Mouse (Mus musculus) spleen, embryonic (tissue): Measurements from ENCODE around the gene Olfr1495.
"Not testable (repeated sequence)": the region's sequence is repeated elsewhere in the genome, so short reads cannot be mapped to it uniquely, and the experiment has no call there.

Source experiments
- CTCF ChIA-PET: fragments of 350-600 bp; sonication (Branson Sonifier 250); formaldehyde crosslinking; loops from one replicate; lab custom pipeline; 2022; lab: Charles Lee

Gene Olfr1495

DNA sequence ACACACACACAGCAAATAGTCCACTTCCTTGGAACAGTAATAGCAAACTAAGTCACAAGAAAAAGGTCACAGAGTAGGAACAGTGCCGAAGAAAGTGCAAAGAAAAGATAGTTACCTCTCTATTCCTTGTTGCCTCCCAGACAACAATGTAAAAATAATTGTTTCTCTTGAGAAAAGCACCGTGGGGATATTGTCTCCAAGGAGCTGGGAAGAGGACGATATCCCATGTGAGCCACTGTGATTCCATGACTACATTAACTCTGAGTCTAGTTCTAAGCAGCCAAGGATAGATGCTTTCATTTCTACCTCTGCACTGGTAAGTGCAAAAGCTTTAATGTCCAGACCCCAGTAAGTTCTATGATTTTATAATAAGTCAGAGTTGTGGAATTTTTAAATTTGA lies at the start of gene Olfr1495:
Gene Olfr1495, plus strand, starts transcription at position 301 of the 400 bp plus-strand sequence.
- CTCF ChIA-PET = no interaction called here

DNA sequence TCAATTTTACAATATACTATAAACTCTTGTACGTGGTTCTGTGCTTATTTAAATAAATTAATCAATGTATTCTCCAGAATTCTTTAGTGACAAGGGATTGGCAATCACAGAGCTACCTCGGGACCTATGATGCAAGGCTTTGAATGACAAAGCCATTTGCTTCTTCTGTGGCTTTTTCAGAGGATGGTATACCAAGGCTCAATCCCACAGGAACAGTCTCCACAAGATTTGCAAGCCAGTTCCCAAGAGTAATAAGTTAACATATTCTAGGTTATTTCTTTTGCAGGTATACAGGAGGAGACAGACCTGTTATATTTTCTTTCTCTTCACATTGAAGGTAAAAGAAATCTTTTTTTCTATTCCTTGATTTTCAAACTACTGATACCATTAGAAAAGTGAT lies 41.4 kb upstream of the Olfr1495 start, which contains the start of gene Olfr1493-ps1:
Gene Olfr1493-ps1, plus strand, starts transcription at position 301 of the 400 bp plus-strand sequence.
- CTCF ChIA-PET = no interaction called here

DNA sequence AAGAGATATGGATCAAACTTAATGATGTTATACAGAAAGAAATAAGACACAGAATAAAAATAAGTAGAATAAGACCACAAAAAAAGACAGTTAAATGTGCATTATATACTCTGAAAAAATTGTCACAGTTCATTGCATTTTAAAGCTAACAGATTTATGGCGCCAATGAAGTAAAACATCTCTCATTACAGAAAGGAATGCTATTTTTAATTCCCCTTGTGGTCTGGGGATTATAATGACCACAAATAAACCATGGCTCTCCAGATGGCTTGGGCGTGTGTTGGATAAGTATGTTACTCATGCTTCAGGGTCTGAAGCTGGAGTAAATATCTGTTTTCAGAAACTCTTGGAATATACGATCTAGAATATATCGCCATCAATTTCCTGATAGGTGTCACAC lies 25.0 kb upstream of the Olfr1495 start, which contains the start of gene Olfr1494:
Gene Olfr1494, plus strand, starts transcription at position 301 of the 400 bp plus-strand sequence.
- CTCF ChIA-PET = no interaction called here

DNA sequence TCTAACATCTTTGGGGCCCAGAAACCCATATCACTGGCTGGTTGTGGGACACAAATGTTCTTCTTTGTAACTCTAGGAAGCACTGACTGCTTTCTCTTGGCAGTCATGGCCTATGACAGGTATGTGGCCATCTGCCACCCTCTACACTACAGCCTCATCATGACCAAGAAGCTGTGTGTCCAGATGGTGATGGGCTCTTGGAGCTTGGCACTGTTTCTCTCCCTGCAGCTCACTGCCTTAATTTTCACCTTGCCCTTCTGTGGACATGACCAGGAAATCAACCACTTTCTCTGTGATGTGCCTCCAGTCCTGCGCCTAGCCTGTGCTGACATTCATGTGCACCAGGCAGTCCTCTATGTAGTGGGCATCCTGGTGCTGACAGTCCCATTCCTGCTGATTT lies 15.0 kb upstream of the Olfr1495 start:
- CTCF ChIA-PET = no interaction called here

DNA sequence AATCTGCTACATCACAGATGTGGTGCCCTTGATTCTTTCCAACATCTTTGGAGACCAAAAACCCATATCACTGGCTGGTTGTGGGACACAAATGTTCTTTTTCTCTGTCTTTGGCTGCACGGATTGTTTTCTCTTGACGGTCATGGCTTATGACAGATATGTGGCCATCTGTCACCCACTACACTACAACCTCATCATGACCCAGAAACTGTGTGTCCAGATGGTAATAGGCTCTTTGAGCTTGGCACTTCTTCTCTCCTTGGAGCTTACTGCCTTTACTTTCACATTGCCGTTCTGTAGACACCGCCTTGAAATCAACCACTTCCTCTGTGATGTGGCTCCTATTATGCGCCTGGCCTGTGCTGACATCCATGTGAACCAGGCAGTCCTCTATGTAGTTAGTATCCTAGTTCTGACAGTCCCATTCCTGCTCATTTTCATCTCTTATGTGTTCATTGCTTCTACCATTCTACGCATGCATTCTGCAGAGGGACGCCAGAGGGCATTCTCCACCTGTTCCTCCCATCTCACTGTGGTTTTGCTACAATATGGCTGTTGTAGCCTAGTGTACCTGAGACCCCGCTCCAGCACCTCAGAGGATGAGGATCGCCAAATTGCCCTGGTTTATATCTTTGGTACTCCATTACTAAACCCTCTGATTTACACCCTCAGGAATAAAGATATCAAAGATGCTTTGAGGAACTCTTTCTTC lies 4.3 kb downstream of the Olfr1495 start:
- CTCF ChIA-PET = no interaction called here

DNA sequence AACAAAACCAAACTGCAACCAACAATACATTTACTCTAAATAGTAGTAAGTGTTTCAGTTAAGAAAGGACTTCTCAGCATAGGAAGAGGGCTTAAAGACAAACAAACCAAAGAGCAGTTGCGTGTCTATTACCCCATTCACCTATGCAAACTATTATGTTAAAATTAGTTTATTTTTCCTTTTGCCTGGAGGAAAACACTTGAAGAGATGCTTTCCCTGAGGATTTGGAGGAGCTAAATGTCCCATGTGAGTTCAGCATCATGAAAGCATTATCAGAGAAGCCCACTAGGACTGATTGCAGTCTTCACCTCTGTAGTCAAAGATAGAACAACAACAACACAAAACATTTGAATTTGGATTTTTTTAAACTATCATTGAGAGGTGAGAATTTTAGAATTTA lies 13.2 kb downstream of the Olfr1495 start, which contains the start of gene Olfr1496:
Gene Olfr1496, plus strand, starts transcription at position 301 of the 400 bp plus-strand sequence.
- CTCF ChIA-PET = no interaction called here

DNA sequence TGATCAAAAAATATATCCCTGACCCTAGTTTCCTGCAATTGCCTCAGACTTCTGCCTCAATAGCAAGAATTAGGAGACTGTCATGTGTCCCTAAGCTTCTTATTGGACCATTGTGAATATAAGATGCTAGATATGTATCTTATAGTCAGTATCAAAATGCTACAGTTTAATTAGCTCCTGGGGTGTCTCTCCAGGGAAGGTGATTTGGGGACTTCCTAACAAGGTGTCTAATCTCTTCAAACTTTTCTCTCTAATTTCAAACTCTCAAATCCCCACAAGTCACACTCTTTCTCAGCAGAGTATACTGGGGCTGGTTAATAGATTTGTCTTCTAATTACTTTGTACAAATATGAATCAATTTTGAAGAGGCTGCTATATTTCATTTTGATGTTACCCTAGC lies 33.7 kb downstream of the Olfr1495 start, which contains the start of gene Olfr1497:
Gene Olfr1497, minus strand, starts transcription at position 101 of the 400 bp plus-strand sequence.
- CTCF ChIA-PET = no interaction called here

DNA sequence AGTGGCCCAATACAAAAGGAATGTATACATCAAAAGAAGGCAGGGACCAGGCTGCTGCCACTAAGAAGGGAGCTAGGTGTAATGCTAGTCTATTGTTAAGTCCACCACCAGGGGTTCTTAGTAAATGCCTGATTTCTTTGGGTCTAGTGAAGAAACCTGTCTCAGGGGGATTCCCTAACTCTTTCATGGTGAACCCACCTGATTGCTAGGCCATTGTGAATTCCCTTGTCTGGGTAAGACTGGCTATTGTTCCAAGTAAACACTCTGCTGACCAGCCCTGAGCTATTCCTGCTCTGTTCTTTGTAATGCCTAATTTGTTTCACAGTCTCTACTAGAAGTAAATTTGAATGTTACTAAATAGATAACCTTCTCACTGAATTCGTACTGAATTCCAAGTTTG lies 41.1 kb downstream of the Olfr1495 start:
- CTCF ChIA-PET = not testable (repeated sequence)

DNA sequence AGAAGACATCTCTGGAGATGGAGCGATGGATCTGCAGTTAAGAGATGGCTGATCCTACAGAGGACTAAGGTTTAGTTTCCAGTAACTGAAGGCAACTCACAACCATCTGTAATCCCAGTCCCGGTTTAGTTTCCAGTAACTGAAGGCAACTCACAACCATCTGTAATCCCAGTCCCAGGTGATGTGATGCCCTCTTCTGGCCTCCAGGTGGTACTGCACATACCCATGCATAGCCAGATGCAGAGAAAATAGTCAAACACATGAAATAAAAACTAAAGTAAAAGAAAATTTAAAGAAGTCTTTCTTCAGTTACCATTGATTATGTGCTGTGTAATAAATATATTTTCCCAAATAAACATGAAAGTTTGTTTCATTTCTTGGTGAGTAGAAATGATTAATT lies 48.4 kb downstream of the Olfr1495 start:
- CTCF ChIA-PET = no interaction called here

DNA sequence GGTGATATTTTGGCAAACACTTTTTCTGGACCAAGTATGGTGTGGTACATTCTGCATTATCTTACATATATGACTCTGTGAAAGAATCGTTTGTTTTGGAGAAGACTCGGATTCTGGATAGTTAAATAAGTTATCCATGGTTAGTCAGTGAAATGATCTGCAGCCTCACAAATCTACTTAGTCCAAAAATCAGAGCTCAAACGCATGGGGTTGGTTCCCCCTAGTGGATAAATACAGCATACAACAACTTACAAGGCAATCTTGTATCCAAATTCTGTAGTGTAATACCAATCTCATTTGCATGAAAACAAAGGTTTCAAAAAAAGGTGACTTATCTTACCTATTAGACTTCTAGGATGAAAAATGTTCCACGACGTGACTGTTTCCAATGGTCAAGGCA lies 54.4 kb downstream of the Olfr1495 start:
- CTCF ChIA-PET = no interaction called here

DNA sequence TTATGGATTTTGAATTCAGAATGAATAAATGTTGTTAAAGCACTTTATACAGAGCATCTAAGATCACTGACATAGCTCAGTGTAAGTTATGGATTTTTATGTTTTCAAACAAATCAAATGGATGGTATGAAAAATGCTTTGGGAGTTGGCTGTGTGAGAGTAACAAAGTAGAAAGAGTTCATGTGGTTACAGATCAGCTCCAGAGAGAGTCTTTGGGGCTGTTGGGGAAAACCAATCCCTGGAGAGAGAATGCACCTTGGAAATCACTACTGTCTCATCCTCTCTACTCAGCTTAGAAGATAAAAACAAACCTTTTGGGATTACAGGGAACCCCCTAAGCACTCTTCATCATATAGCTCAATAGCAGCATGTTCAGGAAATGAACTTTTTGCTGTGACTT lies 54.9 kb downstream of the Olfr1495 start, which contains the start of gene Olfr1499:
Gene Olfr1499, minus strand, starts transcription at position 101 of the 400 bp plus-strand sequence.
- CTCF ChIA-PET = no interaction called here
